Mouse (Mus musculus): ENCODE data around the gene Gm45208. TPM values are rescaled to one million over a fixed set of nuclear protein-coding genes. Genes with fewer than 3 reads are reported as not detected.
"Not testable (repeated sequence)": the region's sequence is repeated elsewhere in the genome, so short reads cannot be mapped to it uniquely, and the experiment has no call there.

Gene Gm45208
- polyA plus RNA-seq, 1 experiment from 2014 or later, result not detected

GRCm38 (mm10) chrX:7728922-7729265, 6.8 kb downstream of the Gm45208 start:
- 32% methylated on average over 4 of the region's 4 CpGs for WGBS
- ATAC-seq (ENCODE audit: insufficient number of reproducible peaks, insufficient read depth, low FRiP score, low TSS enrichment), result no peak
- Histone ChIP-seq H3K36me3 (peaks cover 8% of the 10 kb centered on the region), H3K4me3 (peak overlapping the region; percentile 43), H3K9me3 (no peaks in the 10 kb centered on the region), H3K27me3 (no peaks in the 10 kb centered on the region), H3K27ac (no peak overlapping the region), H3K4me2 (replicated peaks) (peak overlapping the region; percentile 54), H3K4me1 (no peaks in the 10 kb centered on the region), H3K9ac (peak overlapping the region; percentile 40)

- H3K27ac ChIP-seq, result no peak overlapping the region
- ATAC-seq (ENCODE audit: insufficient number of reproducible peaks, insufficient read depth, low FRiP score, low TSS enrichment), result no peak
- no peak overlapping the region for H3K9ac ChIP-seq
- H3K4me3 ChIP-seq, result no peak overlapping the region
- 0 out of 2 replicates have a peak, but pooled peaks cover 7% of the 10 kb centered on the region for H3K36me3 ChIP-seq
- H3K4me1 ChIP-seq, result no peaks in the 10 kb centered on the region
- 29% methylated on average over 20 of the region's 26 CpGs for WGBS
- no peaks in the 10 kb centered on the region for H3K27me3 ChIP-seq
- no peak overlapping the region for H3K4me2 ChIP-seq (replicated peaks)
- no peaks in the 10 kb centered on the region for H3K9me3 ChIP-seq
These were observed 11.6 kb downstream of the Gm45208 start for GRCm38 (mm10) chrX:7733571-7734156.

- Histone ChIP-seq H3K4me1 (0 out of 2 replicates have a peak, but pooled peaks cover 6% of the 10 kb centered on the region), H3K27me3 (no peaks in the 10 kb centered on the region), H3K27ac (no peak overlapping the region), H3K4me2 (replicated peaks) (no peak overlapping the region), H3K36me3 (0 out of 2 replicates have a peak, but pooled peaks cover 7% of the 10 kb centered on the region), H3K9ac (no peak overlapping the region), H3K4me3 (no peak overlapping the region), H3K9me3 (no peaks in the 10 kb centered on the region)
- peak; percentile 41; the same call in 1 of the 2 replicates for ATAC-seq (ENCODE audit: insufficient number of reproducible peaks, insufficient read depth, low FRiP score, low TSS enrichment)
- 58% methylated on average over 14 of the region's 14 CpGs for WGBS
These were observed 17.5 kb downstream of the Gm45208 start for GRCm38 (mm10) chrX:7739336-7740081.

DNA sequence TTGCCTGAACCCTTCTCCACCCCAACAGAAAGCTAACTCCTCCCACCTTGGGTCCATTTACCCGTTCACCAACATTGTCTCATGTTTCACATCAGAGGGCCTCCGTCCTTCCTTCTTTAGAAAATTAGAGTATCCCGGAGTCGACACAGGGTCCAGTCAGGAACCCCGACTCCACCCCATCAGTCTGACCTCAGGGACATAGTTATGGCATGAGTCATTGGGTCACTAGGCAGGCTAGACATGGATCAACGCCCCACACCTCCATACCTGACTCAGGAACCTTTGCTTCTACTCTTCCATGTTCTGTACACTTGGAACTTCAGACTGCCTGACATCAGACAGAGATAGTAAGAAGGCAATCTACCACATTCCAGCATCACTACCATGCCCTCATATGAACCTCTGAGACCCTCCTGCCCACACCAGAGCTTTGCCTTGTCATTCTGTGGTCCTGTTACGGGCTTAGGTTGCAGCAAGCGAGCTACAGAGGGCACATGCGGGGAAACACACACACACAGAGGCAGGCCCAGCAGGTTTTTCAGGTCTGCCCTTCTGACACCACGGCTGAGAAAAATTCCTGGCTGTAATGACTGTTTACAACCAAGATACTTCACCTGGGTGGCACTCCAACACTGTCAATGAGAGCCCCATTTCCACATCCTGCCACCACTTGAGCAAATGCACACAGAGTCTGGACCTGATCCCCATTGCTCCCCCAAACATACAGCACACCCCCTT, 18.2 kb downstream of the Gm45208 start:
- H3K4me1 ChIP-seq, result 0 out of 2 replicates have a peak, but pooled peaks cover 6% of the 10 kb centered on the region
- no peak overlapping the region for H3K27ac ChIP-seq
- 47% methylated on average over 10 of the region's 10 CpGs for WGBS
- no peaks in the 10 kb centered on the region for H3K9me3 ChIP-seq
- 0 out of 2 replicates have a peak, but pooled peaks cover 7% of the 10 kb centered on the region for H3K36me3 ChIP-seq
- no peak overlapping the region for H3K4me3 ChIP-seq
- ATAC-seq (ENCODE audit: insufficient number of reproducible peaks, insufficient read depth, low FRiP score, low TSS enrichment), result 0 out of 2 replicates have a peak, but pooled peaks have one; percentile 19
- H3K9ac ChIP-seq, result no peak overlapping the region
- no peak overlapping the region; the same call in 1 of the 2 replicates for H3K4me2 ChIP-seq (replicated peaks)
- H3K27me3 ChIP-seq, result no peaks in the 10 kb centered on the region

DNA sequence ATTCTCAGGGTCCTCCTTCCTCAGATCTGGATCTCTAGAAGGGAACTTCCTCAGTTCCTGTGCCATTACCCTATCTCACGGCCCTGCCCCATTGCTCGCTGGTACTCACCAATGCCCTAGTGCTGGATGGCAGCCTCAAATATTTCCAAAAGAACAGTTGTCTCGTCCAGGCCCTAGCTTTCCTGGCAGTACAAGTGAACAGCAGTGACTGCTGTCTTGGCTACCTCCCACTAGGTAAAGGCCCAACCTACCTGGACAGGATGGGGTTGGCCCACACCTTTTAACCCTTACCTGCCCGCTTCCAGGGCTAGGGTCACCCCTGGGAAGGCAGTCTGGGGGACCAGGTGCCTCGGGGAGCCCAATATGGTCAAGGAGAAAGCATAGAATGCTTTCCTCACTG, 19.1 kb downstream of the Gm45208 start:
- H3K9me3 ChIP-seq, result no peaks in the 10 kb centered on the region
- no peak for ATAC-seq (ENCODE audit: insufficient number of reproducible peaks, insufficient read depth, low FRiP score, low TSS enrichment)
- no peak overlapping the region for H3K27ac ChIP-seq
- H3K36me3 ChIP-seq, result 0 out of 2 replicates have a peak, but pooled peaks cover 7% of the 10 kb centered on the region
- H3K9ac ChIP-seq, result no peak overlapping the region
- no peak overlapping the region for H3K4me2 ChIP-seq (replicated peaks)
- no peaks in the 10 kb centered on the region for H3K27me3 ChIP-seq
- 67% methylated on average over 5 of the region's 5 CpGs for WGBS
- 0 out of 2 replicates have a peak, but pooled peaks cover 6% of the 10 kb centered on the region for H3K4me1 ChIP-seq
- no peak overlapping the region for H3K4me3 ChIP-seq

DNA sequence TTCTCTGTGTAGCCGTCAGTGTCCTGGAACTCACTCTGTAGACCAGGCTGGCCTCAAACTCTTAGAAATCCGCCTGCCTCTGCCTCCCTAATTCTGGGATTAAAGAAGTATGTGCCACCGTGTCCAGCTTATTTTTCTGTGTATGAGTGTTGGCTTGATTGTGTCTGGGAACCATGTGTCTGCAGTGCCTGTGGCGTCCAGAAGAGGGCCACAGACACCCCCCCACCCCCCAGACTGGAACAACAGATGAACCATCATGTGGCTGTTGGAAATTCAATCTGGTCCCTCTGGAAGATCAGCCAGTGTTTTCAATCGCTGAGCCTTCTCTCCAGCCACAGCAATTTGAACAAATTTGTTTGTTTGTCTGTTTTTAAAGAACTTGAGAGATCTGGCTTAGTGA, 21.4 kb downstream of the Gm45208 start:
- no peak for ATAC-seq (ENCODE audit: insufficient number of reproducible peaks, insufficient read depth, low FRiP score, low TSS enrichment)
- H3K4me1 ChIP-seq, result 0 out of 2 replicates have a peak, but pooled peaks cover 6% of the 10 kb centered on the region
- H3K36me3 ChIP-seq, result no peaks in the 10 kb centered on the region
- no peak overlapping the region for H3K27ac ChIP-seq
- no peaks in the 10 kb centered on the region for H3K9me3 ChIP-seq
- H3K4me3 ChIP-seq, result no peak overlapping the region
- no peak overlapping the region for H3K9ac ChIP-seq
- 56% methylated on average over 5 of the region's 5 CpGs for WGBS
- H3K27me3 ChIP-seq, result no peaks in the 10 kb centered on the region
- H3K4me2 ChIP-seq (replicated peaks), result no peak overlapping the region

GRCm38 (mm10) chrX:7744940-7745339, 22.9 kb downstream of the Gm45208 start:
- no peak overlapping the region for H3K4me3 ChIP-seq
- H3K27me3 ChIP-seq, result no peaks in the 10 kb centered on the region
- no peak for ATAC-seq (ENCODE audit: insufficient number of reproducible peaks, insufficient read depth, low FRiP score, low TSS enrichment)
- 0 out of 2 replicates have a peak, but pooled peaks cover 9% of the 10 kb centered on the region for H3K4me1 ChIP-seq
- no peak overlapping the region for H3K27ac ChIP-seq
- H3K9ac ChIP-seq, result no peak overlapping the region
- no peaks in the 10 kb centered on the region for H3K36me3 ChIP-seq
- H3K4me2 ChIP-seq (replicated peaks), result no peak overlapping the region
- 67% methylated on average over 1 of the region's 1 CpGs for WGBS
- H3K9me3 ChIP-seq, result no peaks in the 10 kb centered on the region

- no peaks in the 10 kb centered on the region for H3K36me3 ChIP-seq
- H3K4me1 ChIP-seq, result 0 out of 2 replicates have a peak, but pooled peaks cover 6% of the 10 kb centered on the region
- no peaks in the 10 kb centered on the region for H3K9me3 ChIP-seq
- H3K4me2 ChIP-seq (replicated peaks), result no peak overlapping the region
- no peaks in the 10 kb centered on the region for H3K27me3 ChIP-seq
- H3K9ac ChIP-seq, result no peak overlapping the region
- ATAC-seq (ENCODE audit: insufficient number of reproducible peaks, insufficient read depth, low FRiP score, low TSS enrichment), result no peak
- no peak overlapping the region for H3K27ac ChIP-seq
- H3K4me3 ChIP-seq, result no peak overlapping the region
- 91% methylated on average over 8 of the region's 8 CpGs for WGBS
These were observed 23.4 kb downstream of the Gm45208 start for GRCm38 (mm10) chrX:7745429-7745828.

DNA sequence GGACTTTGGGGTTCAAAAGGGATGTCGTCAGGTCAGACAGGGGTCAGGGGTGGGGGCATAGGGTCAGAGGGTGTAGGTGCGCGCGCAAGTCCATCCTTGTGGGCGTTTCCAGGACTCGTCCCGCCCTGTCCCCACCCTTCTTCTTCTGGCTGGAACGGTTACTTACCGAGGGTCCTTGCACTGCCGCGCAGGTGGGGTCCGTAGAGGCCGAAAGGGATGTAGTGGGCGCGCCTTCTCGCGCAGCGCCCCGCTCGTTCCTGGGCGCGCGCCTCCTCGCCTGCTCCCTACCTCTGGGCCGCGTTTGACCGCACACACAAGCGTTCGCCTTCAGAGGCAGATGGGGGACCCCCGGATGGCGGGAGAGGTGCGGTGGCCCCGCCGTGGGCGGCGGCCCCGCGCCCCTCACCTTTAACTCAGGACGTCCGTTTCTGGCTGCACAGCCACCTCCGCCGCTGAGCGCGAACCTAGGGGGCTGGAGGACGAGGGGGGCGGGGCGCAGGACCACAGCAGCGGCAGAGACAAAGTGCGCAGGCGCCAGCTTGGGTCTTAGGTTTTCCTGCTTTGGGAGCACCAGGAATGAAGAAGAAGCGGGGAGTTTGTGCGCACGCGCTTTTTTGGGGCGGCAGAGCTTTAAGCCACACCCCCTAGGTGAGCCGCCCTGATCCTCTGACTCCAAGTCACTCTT, 28.5 kb downstream of the Gm45208 start, which contains the start of gene Ccdc120:
TSS of gene Ccdc120 (minus strand) at position 474 of the 685 bp plus-strand sequence.
- Histone ChIP-seq H3K27ac (no peak within 1 kb of the TSS), H3K4me3 (peak within 1 kb of the TSS; percentile 62), H3K36me3 (no peaks in the 10 kb centered on the region), H3K27me3 (no peaks in the 10 kb centered on the region), H3K9me3 (no peaks in the 10 kb centered on the region), H3K9ac (peak within 1 kb of the TSS; percentile 74), H3K4me2 (replicated peaks) (peak within 1 kb of the TSS; percentile 53), H3K4me1 (0 out of 2 replicates have a peak, but pooled peaks cover 6% of the 10 kb centered on the region)
- peak; percentile 81 for ATAC-seq (ENCODE audit: insufficient number of reproducible peaks, insufficient read depth, low FRiP score, low TSS enrichment)
- WGBS, result 12% methylated on average over 40 of the region's 56 CpGs

- H3K27me3 ChIP-seq; H3K4me1 ChIP-seq; H3K36me3 ChIP-seq; ATAC-seq (ENCODE audit: insufficient number of reproducible peaks, insufficient read depth, low FRiP score, low TSS enrichment); H3K27ac ChIP-seq; H3K4me2 ChIP-seq (replicated peaks); H3K4me3 ChIP-seq; H3K9me3 ChIP-seq; H3K9ac ChIP-seq: not testable (repeated sequence)
- 37% methylated on average over 3 of the region's 3 CpGs for WGBS
These were observed 31.6 kb downstream of the Gm45208 start for GRCm38 (mm10) chrX:7753627-7754026.

Data from embryonic facial prominence, embryonic 12.5 days (tissue).